Mouse (Mus musculus): ENCODE measurements around the gene March7.

The March7 gene

GRCm38 (mm10) chr2:60289451-60289850, 79.8 kb downstream of the March7 start:
- no peak for DNase-seq

- no peak for DNase-seq
Observed at GRCm38 (mm10) chr2:60291381-60291780, 81.7 kb downstream of the March7 start.

- no peak for DNase-seq
Observed at GRCm38 (mm10) chr2:60298266-60298665, 88.6 kb downstream of the March7 start.

- no peak for DNase-seq
Observed at GRCm38 (mm10) chr2:60299323-60299722, 89.6 kb downstream of the March7 start.
